Mouse (Mus musculus) hindbrain, embryonic 15.5 days (tissue): Measurements from ENCODE around the gene Tmem203. TPM values are rescaled to one million over a fixed set of nuclear protein-coding genes. Genes with fewer than 3 reads are reported as not detected.

Experiments
- ATAC-seq: fragments of 200-750 bp; cut with Nextera tagmentation; 2 replicates; pipeline ENCODE4 v1.8.0; 2017; ENCODE audit warnings: low read depth, moderate number of reproducible peaks, moderate TSS enrichment; ENCODE audit not compliant: low FRiP score
- H3K27ac ChIP-seq: fragments of 300-500 bp; sonication (generic); replicated peaks from 2 replicates; pipeline ENCODE4 v1.5.1; 2015; ENCODE audit warnings: mild to moderate bottlenecking, inconsistent platforms
- H3K27me3 ChIP-seq: fragments of 300-500 bp; sonication (generic); 2 replicates; pipeline ENCODE4 v1.6.1; 2015; ENCODE audit warnings: control low read depth, inconsistent platforms
- H3K36me3 ChIP-seq: fragments of 300-500 bp; sonication (generic); 2 replicates; pipeline ENCODE4 v1.6.1; 2015; ENCODE audit warnings: control low read depth, inconsistent platforms
- H3K4me1 ChIP-seq: fragments of 300-500 bp; sonication (generic); replicated peaks from 2 replicates; pipeline ENCODE4 v1.6.1; 2015; ENCODE audit warnings: control low read depth, inconsistent platforms
- H3K4me2 ChIP-seq: fragments of 300-500 bp; sonication (generic); 2 replicates; pipeline ENCODE4 v1.6.1; 2015; ENCODE audit warnings: moderate library complexity, mild to moderate bottlenecking, inconsistent platforms
- H3K4me3 ChIP-seq: fragments of 300-500 bp; sonication (generic); 2 replicates; pipeline ENCODE4 v1.5.1; 2015; ENCODE audit warnings: mild to moderate bottlenecking, inconsistent platforms
- H3K9ac ChIP-seq: fragments of 300-500 bp; sonication (generic); 2 replicates; pipeline ENCODE4 v1.6.1; 2015; ENCODE audit warnings: inconsistent platforms
- H3K9me3 ChIP-seq: fragments of 300-500 bp; sonication (generic); 2 replicates; pipeline ENCODE4 v1.6.1; 2016; ENCODE audit warnings: control low read depth, inconsistent platforms
- WGBS: fragments of 180-500 bp; shearing (Covaris S2); methylation state at CpG from one replicate; pipeline ENCODE4 v1.1.7; 2015; 5-methylcytosine and 5-hydroxymethylcytosine counted together
- polyA plus RNA-seq: library from polyadenylated mRNA; unstranded; fragments of >200 nt; fragmentation: Nextera tagmentation; extraction: Ambion mirVana; gene quantifications from 2 replicates; pipeline ENCODE4 v1.2.1, GENCODE M21; 2015

The Tmem203 gene
- 13.4 and 13.8 TPM in 2 replicates for polyA plus RNA-seq

- Histone ChIP-seq H3K9ac (peak within 1 kb of the TSS; percentile 83), H3K4me1 (peaks cover 26% of the 10 kb centered on the region), H3K4me2 (peak within 1 kb of the TSS; percentile 93), H3K36me3 (0 out of 2 replicates have a peak, but pooled peaks cover 7% of the 10 kb centered on the region), H3K9me3 (no peaks in the 10 kb centered on the region), H3K4me3 (peak within 1 kb of the TSS; percentile 81), H3K27ac (peak within 1 kb of the TSS; percentile 78), H3K27me3 (no peaks in the 10 kb centered on the region)
- peak; percentile 94 for ATAC-seq
- WGBS = under 1% methylated on average over 39 of the region's 39 CpGs
Measured at GRCm38 (mm10) chr2:25255284-25255779, at the start of gene Tmem203. Gene Tmem203 (plus strand): TSS chr2:25255439.

GRCm38 (mm10) chr2:25207593-25207992 lies 47.6 kb upstream of the Tmem203 start:
- ATAC-seq = no peak
- no peak overlapping the region for H3K4me3 ChIP-seq
- peaks cover 36% of the 10 kb centered on the region for H3K36me3 ChIP-seq
- peaks cover 42% of the 10 kb centered on the region for H3K4me1 ChIP-seq
- no peak overlapping the region for H3K4me2 ChIP-seq
- H3K27me3 ChIP-seq = no peaks in the 10 kb centered on the region
- no peaks in the 10 kb centered on the region for H3K9me3 ChIP-seq
- no peak overlapping the region for H3K9ac ChIP-seq
- H3K27ac ChIP-seq = no peak overlapping the region
- 92% methylated on average over 1 of the region's 1 CpGs for WGBS

DNA sequence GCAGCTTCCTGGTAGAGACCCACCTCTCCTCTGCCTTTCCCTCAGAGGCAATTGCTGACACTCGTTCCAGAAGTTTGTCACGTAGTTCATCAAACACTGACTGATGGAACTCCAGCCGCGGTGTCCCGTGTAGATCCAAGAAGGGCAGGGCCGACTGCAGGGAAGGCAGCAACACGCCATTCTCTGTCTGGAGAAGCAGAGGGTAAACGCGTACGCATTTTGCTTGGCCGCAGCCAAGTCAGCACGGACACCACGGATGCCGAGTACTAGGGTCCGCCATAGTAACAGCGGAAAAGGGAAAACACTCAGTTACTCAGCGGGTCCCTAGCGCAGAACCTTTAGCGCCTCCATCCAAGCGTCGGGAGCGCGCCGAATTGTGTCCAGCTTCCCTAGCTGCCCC lies 44.6 kb upstream of the Tmem203 start:
- peak overlapping the region; percentile 80 for H3K9ac ChIP-seq
- H3K36me3 ChIP-seq = peaks cover 6% of the 10 kb centered on the region
- H3K4me2 ChIP-seq = peak overlapping the region; percentile 85
- H3K9me3 ChIP-seq = no peaks in the 10 kb centered on the region
- peak overlapping the region; percentile 78 for H3K4me3 ChIP-seq
- peak; percentile 36; the same call in 1 of the 2 replicates for ATAC-seq
- peaks cover 42% of the 10 kb centered on the region for H3K4me1 ChIP-seq
- H3K27ac ChIP-seq = peak overlapping the region; percentile 93
- H3K27me3 ChIP-seq = 0 out of 2 replicates have a peak, but pooled peaks cover 3% of the 10 kb centered on the region
- WGBS = 1% methylated on average over 24 of the region's 24 CpGs

GRCm38 (mm10) chr2:25211121-25211670 lies 44.0 kb upstream of the Tmem203 start, which contains the start of gene Nelfb:
Gene Nelfb (minus strand): TSS chr2:25211489.
- Histone ChIP-seq H3K9ac (peak within 1 kb of the TSS; percentile 80), H3K4me3 (peak within 1 kb of the TSS; percentile 78), H3K4me1 (peaks cover 42% of the 10 kb centered on the region), H3K9me3 (no peaks in the 10 kb centered on the region), H3K36me3 (peaks cover 1% of the 10 kb centered on the region), H3K4me2 (peak within 1 kb of the TSS; percentile 85), H3K27me3 (0 out of 2 replicates have a peak, but pooled peaks cover 3% of the 10 kb centered on the region), H3K27ac (peak within 1 kb of the TSS; percentile 93)
- peak; percentile 93 for ATAC-seq
- WGBS = under 1% methylated on average over 44 of the region's 44 CpGs

DNA sequence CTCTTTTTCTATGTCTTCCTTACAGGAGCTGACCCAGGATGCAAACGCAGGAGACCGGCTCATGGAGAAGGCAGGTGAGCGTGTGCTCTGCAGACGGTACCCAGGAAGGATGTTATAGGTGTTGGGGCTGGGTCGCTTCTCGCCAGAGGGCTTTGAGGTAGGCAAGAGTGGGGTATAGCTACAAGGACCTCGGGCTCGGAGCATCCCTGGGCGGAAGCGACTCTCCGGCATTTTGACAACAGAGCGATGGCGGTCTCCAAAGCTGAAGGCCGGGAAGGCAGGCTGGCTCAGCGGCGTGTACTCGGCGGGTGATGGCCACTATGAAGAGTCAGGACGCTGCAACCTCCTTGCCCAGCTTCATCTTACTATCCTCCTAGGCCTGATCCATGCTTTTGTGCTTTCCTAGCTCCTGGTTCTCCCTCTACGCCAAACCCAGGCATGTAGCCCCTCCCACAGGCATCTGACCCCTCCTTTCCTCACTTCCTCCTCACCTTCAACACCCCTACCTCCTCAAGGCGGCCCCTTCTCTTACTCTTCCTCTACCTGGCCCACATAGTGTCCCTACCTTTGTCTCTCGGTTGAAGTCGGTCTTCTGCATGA lies 41.9 kb upstream of the Tmem203 start:
- no peaks in the 10 kb centered on the region for H3K36me3 ChIP-seq
- no peak overlapping the region for H3K4me3 ChIP-seq
- no peak overlapping the region for H3K9ac ChIP-seq
- H3K4me1 ChIP-seq = peaks cover 27% of the 10 kb centered on the region
- H3K27me3 ChIP-seq = 0 out of 2 replicates have a peak, but pooled peaks cover 3% of the 10 kb centered on the region
- H3K27ac ChIP-seq = no peak overlapping the region
- 62% methylated on average over 23 of the region's 23 CpGs for WGBS
- no peaks in the 10 kb centered on the region for H3K9me3 ChIP-seq
- ATAC-seq = no peak
- no peak overlapping the region for H3K4me2 ChIP-seq

DNA sequence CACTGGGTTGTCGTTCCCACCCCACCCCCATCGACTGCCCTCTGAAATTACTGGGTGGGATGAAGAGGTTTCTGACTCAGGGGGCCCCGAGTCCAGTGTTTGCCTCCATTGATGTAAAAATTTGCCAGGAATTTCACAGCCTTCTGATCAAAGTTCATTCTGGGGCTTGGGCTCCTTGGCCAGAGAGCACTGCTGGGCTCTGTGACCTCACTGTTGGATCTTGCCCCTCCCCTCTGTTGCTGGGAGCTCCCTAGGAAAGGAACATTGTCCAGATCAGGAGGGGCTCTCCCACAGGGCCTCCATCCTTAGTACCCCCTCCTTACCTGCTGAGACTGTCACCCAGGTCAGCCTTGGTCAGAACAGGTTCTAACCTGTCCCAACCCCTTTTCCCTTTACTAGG lies 40.8 kb upstream of the Tmem203 start, which contains the start of gene Stpg3:
TSS of gene Stpg3 (minus strand) at position 194 of the 400 bp plus-strand sequence.
- 79% methylated on average over 3 of the region's 3 CpGs for WGBS
- H3K27me3 ChIP-seq = 0 out of 2 replicates have a peak, but pooled peaks cover 3% of the 10 kb centered on the region
- no peak within 1 kb of the TSS for H3K4me2 ChIP-seq
- H3K4me1 ChIP-seq = peaks cover 18% of the 10 kb centered on the region
- ATAC-seq = no peak
- no peak within 1 kb of the TSS for H3K27ac ChIP-seq
- no peak within 1 kb of the TSS for H3K4me3 ChIP-seq
- no peak within 1 kb of the TSS for H3K9ac ChIP-seq
- H3K9me3 ChIP-seq = no peaks in the 10 kb centered on the region
- no peaks in the 10 kb centered on the region for H3K36me3 ChIP-seq

DNA sequence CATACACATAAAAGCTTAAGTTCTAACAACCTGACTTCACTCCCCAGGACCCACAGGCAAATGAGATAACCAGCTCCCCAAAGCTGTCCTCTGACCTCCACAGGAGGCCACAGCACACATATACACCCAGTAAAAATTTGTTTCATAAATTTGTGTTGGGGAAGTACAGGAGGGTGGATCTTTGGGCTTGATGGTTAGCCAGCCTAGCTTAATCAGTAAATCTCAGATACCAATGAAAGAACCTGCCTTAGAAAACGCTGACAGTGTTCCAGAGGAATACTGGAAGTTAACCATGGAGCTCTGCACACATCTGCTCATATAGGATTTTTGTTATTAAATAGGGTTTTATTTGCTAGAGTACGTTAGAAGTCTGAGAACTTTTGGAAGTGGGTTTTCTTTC lies 37.6 kb upstream of the Tmem203 start:
- Histone ChIP-seq H3K27me3 (0 out of 2 replicates have a peak, but pooled peaks cover 3% of the 10 kb centered on the region), H3K4me1 (no peaks in the 10 kb centered on the region), H3K4me3 (no peak overlapping the region), H3K4me2 (no peak overlapping the region), H3K9ac (no peak overlapping the region), H3K36me3 (peaks cover 5% of the 10 kb centered on the region), H3K9me3 (no peaks in the 10 kb centered on the region), H3K27ac (no peak overlapping the region)
- 69% methylated on average over 2 of the region's 2 CpGs for WGBS
- ATAC-seq = no peak

DNA sequence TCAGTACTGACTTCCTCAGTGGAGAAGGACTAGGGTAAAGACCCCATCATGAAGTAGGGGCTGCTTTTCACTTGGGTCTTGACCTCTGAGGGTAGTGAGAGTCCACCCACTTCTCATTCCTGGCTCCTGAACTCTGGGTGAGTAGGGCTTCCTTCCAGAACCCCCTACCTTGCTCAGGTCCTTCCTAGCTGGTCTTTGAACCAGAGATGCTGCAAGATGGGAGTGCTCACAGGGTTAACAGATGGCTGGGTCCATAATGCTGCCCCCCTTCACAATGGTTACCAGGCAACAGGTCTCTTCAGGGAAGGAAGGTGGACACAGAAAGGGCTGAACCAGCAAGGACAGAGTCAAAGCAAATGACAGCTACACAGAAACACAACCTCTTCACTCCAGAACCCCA lies 36.8 kb upstream of the Tmem203 start, which contains the start of gene Fam166a:
TSS of gene Fam166a (plus strand) at position 301 of the 400 bp plus-strand sequence.
- H3K27ac ChIP-seq = no peak within 1 kb of the TSS
- no peaks in the 10 kb centered on the region for H3K9me3 ChIP-seq
- H3K36me3 ChIP-seq = peaks cover 5% of the 10 kb centered on the region
- no peak within 1 kb of the TSS for H3K4me3 ChIP-seq
- no peak within 1 kb of the TSS for H3K9ac ChIP-seq
- H3K4me2 ChIP-seq = no peak within 1 kb of the TSS
- H3K4me1 ChIP-seq = peaks cover 6% of the 10 kb centered on the region
- H3K27me3 ChIP-seq = 0 out of 2 replicates have a peak, but pooled peaks cover 3% of the 10 kb centered on the region
- ATAC-seq = no peak

GRCm38 (mm10) chr2:25221331-25221772 lies 33.9 kb upstream of the Tmem203 start:
- no peak overlapping the region for H3K4me3 ChIP-seq
- H3K27ac ChIP-seq = no peak overlapping the region
- H3K9me3 ChIP-seq = no peaks in the 10 kb centered on the region
- ATAC-seq = no peak
- H3K36me3 ChIP-seq = peaks cover 5% of the 10 kb centered on the region
- H3K4me1 ChIP-seq = peaks cover 18% of the 10 kb centered on the region
- H3K9ac ChIP-seq = no peak overlapping the region
- 66% methylated on average over 5 of the region's 5 CpGs for WGBS
- no peak overlapping the region for H3K4me2 ChIP-seq
- H3K27me3 ChIP-seq = no peaks in the 10 kb centered on the region

DNA sequence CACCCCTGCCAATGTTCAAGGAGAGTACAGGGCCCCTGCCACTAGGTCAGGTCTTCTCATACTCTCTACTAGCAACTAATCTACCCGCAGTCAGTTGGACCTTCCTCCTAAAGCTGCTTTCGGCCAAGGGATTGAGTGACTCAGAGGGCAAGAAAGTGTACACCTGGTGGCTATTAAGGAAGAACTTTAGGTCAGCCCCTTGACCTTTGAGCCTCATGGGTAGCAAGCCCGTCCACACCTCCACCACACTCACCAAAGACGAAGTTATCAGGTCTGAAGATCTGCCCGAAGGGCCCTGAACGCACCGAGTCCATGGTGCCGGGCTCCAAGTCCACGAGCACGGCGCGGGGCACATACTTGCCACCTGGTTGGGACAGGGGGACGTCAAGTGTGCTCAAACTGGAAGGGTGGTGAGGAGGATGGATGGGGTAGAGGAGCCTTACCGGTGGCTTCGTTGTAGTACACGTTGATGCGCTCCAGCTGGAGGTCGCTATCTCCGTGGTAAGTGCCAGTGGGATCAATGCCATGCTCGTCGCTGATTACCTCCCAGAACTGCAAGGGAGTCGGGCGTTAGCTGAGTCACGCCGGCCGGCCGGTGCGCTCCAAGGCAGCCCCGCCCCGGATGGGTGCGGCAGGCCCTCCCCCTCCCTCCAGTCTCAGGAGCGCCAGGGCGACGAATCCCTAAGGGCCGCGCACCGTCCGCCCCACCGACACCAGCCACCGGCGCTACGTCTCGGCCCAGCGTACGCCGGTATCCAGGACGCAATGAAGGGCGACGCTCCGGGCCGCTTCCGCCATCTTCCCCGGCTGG lies 31.4 kb upstream of the Tmem203 start:
- Histone ChIP-seq H3K4me2 (peak overlapping the region; percentile 94), H3K4me3 (peak overlapping the region; percentile 72), H3K9me3 (no peaks in the 10 kb centered on the region), H3K4me1 (peaks cover 23% of the 10 kb centered on the region), H3K27ac (peak overlapping the region; percentile 93), H3K27me3 (no peaks in the 10 kb centered on the region), H3K9ac (peak overlapping the region; percentile 70), H3K36me3 (peaks cover 5% of the 10 kb centered on the region)
- ATAC-seq = no peak; the same call in 1 of the 2 replicates
- WGBS = 3% methylated on average over 53 of the region's 53 CpGs

GRCm38 (mm10) chr2:25224492-25224765 lies 30.8 kb upstream of the Tmem203 start, which contains the start of gene Tubb4b:
Gene Tubb4b (minus strand): TSS chr2:25224702.
- WGBS = 0% methylated on average over 17 of the region's 17 CpGs
- Histone ChIP-seq H3K4me1 (peaks cover 24% of the 10 kb centered on the region), H3K27ac (peak within 1 kb of the TSS; percentile 99), H3K9ac (peak within 1 kb of the TSS; percentile 70), H3K27me3 (no peaks in the 10 kb centered on the region), H3K4me3 (peak within 1 kb of the TSS; percentile 72), H3K9me3 (no peaks in the 10 kb centered on the region), H3K36me3 (peaks cover 5% of the 10 kb centered on the region), H3K4me2 (peak within 1 kb of the TSS; percentile 94)
- ATAC-seq = no peak
